Mouse (Mus musculus): ENCODE data around the gene Aplp1. TPM values are rescaled to one million over a fixed set of nuclear protein-coding genes. Genes with fewer than 3 reads are reported as not detected.

The Aplp1 gene
- polyA plus RNA-seq (2012; fragmentation: generic; extraction: Trizol): 0.26 TPM

DNA sequence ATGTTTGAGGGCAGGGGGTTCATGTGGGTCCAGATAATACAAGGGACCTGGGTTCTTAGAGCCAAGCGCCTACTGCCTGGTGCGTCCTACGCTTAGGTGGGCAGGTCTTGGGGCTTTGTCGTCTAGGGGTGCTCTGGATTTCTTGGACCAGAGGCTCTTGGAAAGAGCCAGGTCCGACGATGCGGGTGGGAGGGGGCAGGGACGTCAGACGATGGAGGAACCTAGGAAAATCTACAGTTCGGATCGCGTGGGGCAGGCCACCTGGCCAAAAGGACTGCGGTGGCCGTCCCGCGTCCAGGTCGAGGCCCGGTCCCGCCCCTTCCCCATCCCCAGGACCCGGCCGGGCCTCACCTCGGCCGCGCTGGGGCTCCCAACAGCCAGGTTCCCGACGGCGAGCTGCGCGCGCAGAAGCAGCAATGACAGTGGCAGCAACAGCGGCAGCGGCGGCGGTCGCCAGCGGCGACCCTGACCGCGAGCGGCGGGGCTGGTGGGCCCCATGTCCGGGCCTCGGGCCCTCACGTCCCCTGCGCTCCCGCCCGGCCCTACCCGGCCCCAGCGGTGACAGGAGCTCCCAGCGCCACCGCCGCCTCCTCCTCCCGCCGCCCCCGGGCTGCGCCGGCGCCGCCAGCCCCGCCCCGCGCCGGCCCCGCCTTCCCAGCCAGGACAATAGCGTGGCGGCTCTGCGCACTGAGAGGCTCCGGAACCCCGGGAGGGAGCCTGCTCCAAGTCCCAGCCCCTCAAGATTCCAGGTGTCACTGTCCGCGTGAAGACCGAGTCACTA is at the start of gene Aplp1:
Gene Aplp1 (minus strand): TSS at position 565 of the 781 bp plus-strand sequence.
- no peak within 1 kb of the TSS for H3ac ChIP-seq (ENCODE audit: control insufficient read depth, insufficient read length)
- no peaks in the 10 kb centered on the region for H3K79me2 ChIP-seq (ENCODE audit: control insufficient read depth, insufficient read depth)
- H3K36me3 ChIP-seq (ENCODE audit: control insufficient read depth, insufficient read depth): no peaks in the 10 kb centered on the region
- no peak within 1 kb of the TSS for H3K4me2 ChIP-seq (ENCODE audit: low read depth)
- H3K4me3 ChIP-seq: no peak within 1 kb of the TSS
- TF ChIP-seq REST (IDR thresholded peaks at IDR 0.05; ENCODE audit: insufficient read depth, insufficient read length) (no peak), MYOG (IDR thresholded peaks at IDR 0.05; ENCODE audit: control insufficient read depth in 1 of 3, insufficient read depth in 1 of 3, insufficient read length in 2 of 3, low read depth in 2 of 3) (no peak), USF1 (IDR thresholded peaks at IDR 0.05; ENCODE audit: low read depth) (no peak), TCF3 (IDR thresholded peaks at IDR 0.05; ENCODE audit: insufficient read length, low read depth) (no peak), POLR2A (IDR thresholded peaks at IDR 0.05; ENCODE audit: insufficient read length, low read depth) (no peak), SRF (IDR thresholded peaks at IDR 0.05; ENCODE audit: control insufficient read depth, insufficient read length, low read depth) (no peak), TCF12 (IDR thresholded peaks at IDR 0.05; ENCODE audit: insufficient read depth, poor library complexity, severe bottlenecking) (no peak), MYOD1 (IDR thresholded peaks at IDR 0.05; ENCODE audit: control insufficient read depth in 1 of 3, insufficient read length in 2 of 3, low read depth in 2 of 3) (no peak), MAX (IDR thresholded peaks at IDR 0.05; ENCODE audit: low read depth) (no peak), POLR2AphosphoS2 (IDR thresholded peaks at IDR 0.05; ENCODE audit: insufficient read length, low read depth) (no peak), E2F4 (IDR thresholded peaks at IDR 0.05; ENCODE audit: insufficient read depth) (no peak), CEBPB (IDR thresholded peaks at IDR 0.05; ENCODE audit: insufficient read depth, poor library complexity, severe bottlenecking) (no peak)
- peaks cover 36% of the 10 kb centered on the region for H3K27me3 ChIP-seq (ENCODE audit: control insufficient read depth, insufficient read depth, insufficient read length)

DNA sequence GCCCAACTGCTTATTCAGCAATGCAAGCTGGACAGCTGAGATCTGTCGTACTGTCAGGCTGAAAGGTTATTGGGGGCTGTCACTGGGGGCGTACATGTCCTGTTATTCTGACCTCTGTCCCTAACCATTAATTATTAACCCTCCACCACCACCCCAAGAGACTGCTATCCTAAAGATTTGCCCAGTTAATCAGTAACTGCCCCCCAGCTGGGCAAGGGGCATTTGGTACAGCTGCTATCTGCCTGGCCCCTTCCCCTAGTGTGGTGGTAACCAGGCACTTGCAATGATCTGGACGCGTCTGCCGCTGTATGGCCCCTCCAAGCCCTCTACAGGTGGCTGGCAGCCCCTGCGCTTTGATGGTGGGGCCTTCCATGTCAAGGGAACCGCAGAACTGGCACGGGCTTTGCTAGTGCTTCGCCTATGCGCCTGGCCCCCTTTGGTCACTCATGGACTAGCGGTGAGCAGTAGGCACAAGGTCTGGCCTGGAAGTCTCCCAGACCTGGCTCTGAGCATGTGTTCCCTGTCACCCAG is 48.1 kb upstream of the Aplp1 start, which contains the start of gene Prodh2:
Gene Prodh2 (plus strand): TSS at position 222 of the 531 bp plus-strand sequence.
- Histone ChIP-seq H3K27me3 (ENCODE audit: control insufficient read depth, insufficient read depth, insufficient read length) (peaks cover 24% of the 10 kb centered on the region), H3K4me2 (ENCODE audit: low read depth) (no peak within 1 kb of the TSS), H3ac (ENCODE audit: control insufficient read depth, insufficient read length) (no peak within 1 kb of the TSS), H3K4me3 (no peak within 1 kb of the TSS), H3K79me2 (ENCODE audit: control insufficient read depth, insufficient read depth) (no peaks in the 10 kb centered on the region), H3K36me3 (ENCODE audit: control insufficient read depth, insufficient read depth) (no peaks in the 10 kb centered on the region)
- TF ChIP-seq E2F4 (IDR thresholded peaks at IDR 0.05; ENCODE audit: insufficient read depth) (no peak), CEBPB (IDR thresholded peaks at IDR 0.05; ENCODE audit: insufficient read depth, poor library complexity, severe bottlenecking) (no peak), POLR2A (IDR thresholded peaks at IDR 0.05; ENCODE audit: insufficient read length, low read depth) (no peak), MYOD1 (IDR thresholded peaks at IDR 0.05; ENCODE audit: control insufficient read depth in 1 of 3, insufficient read length in 2 of 3, low read depth in 2 of 3) (no peak), USF1 (IDR thresholded peaks at IDR 0.05; ENCODE audit: low read depth) (no peak), MYOG (IDR thresholded peaks at IDR 0.05; ENCODE audit: control insufficient read depth in 1 of 3, insufficient read depth in 1 of 3, insufficient read length in 2 of 3, low read depth in 2 of 3) (no peak), REST (IDR thresholded peaks at IDR 0.05; ENCODE audit: insufficient read depth, insufficient read length) (no peak), MAX (IDR thresholded peaks at IDR 0.05; ENCODE audit: low read depth) (no peak), POLR2AphosphoS2 (IDR thresholded peaks at IDR 0.05; ENCODE audit: insufficient read length, low read depth) (no peak), TCF3 (IDR thresholded peaks at IDR 0.05; ENCODE audit: insufficient read length, low read depth) (no peak), SRF (IDR thresholded peaks at IDR 0.05; ENCODE audit: control insufficient read depth, insufficient read length, low read depth) (no peak), TCF12 (IDR thresholded peaks at IDR 0.05; ENCODE audit: insufficient read depth, poor library complexity, severe bottlenecking) (no peak)

DNA sequence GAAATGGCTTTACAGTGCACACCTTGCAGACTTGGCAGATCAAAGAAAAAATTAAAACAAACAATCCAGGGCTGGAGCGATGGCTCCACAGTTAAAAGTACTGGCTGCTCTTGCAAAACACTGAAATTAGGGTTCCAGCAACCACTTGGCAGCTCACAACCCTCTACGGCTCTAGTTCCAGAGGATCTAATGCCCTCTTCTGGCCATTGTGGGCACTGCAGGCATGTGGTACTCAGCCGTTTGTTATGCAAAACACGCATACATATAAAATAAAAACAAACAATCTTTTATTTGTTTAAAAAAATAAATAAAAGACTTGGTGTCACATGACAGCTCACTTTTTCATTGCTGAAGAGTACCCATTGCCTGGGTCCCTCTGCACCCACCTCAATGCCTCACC is 47.4 kb upstream of the Aplp1 start:
- no peaks in the 10 kb centered on the region for H3K79me2 ChIP-seq (ENCODE audit: control insufficient read depth, insufficient read depth)
- TF ChIP-seq POLR2AphosphoS2 (IDR thresholded peaks at IDR 0.05; ENCODE audit: insufficient read length, low read depth): no peak
- TF ChIP-seq MYOD1 (IDR thresholded peaks at IDR 0.05; ENCODE audit: control insufficient read depth in 1 of 3, insufficient read length in 2 of 3, low read depth in 2 of 3): no peak
- no peak for TF ChIP-seq USF1 (IDR thresholded peaks at IDR 0.05; ENCODE audit: low read depth)
- H3K4me3 ChIP-seq: no peak overlapping the region
- H3ac ChIP-seq (ENCODE audit: control insufficient read depth, insufficient read length): no peak overlapping the region
- H3K36me3 ChIP-seq (ENCODE audit: control insufficient read depth, insufficient read depth): no peaks in the 10 kb centered on the region
- H3K27me3 ChIP-seq (ENCODE audit: control insufficient read depth, insufficient read depth, insufficient read length): peaks cover 24% of the 10 kb centered on the region
- no peak overlapping the region for H3K4me2 ChIP-seq (ENCODE audit: low read depth)

DNA sequence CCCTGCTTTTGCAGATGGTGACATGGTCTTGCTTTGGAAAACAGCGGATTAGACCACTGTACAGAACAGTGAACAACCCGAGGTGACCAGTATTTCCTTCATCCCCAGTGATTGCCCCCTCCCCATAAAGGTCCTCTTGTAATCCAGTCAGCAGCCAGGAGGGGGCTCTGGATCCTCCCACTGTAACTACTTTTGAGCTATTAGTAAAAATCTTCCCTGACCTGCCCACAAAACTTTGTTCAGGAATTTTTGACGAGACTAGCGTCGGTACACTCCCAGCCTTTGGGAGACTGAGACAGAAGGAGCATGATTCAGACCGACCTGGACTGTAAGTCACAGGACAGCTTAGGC is 45.6 kb upstream of the Aplp1 start:
- H3K27me3 ChIP-seq (ENCODE audit: control insufficient read depth, insufficient read depth, insufficient read length): peaks cover 24% of the 10 kb centered on the region
- H3K36me3 ChIP-seq (ENCODE audit: control insufficient read depth, insufficient read depth): no peaks in the 10 kb centered on the region
- H3K79me2 ChIP-seq (ENCODE audit: control insufficient read depth, insufficient read depth): no peaks in the 10 kb centered on the region
- TF ChIP-seq MYOG (IDR thresholded peaks at IDR 0.05; ENCODE audit: control insufficient read depth in 1 of 3, insufficient read depth in 1 of 3, insufficient read length in 2 of 3, low read depth in 2 of 3): no peak
- no peak for TF ChIP-seq REST (IDR thresholded peaks at IDR 0.05; ENCODE audit: insufficient read depth, insufficient read length)
- H3K4me3 ChIP-seq: no peak overlapping the region
- no peak overlapping the region for H3K4me2 ChIP-seq (ENCODE audit: low read depth)
- no peak overlapping the region for H3ac ChIP-seq (ENCODE audit: control insufficient read depth, insufficient read length)

Measured in myocyte (in vitro differentiated cells).